Mouse (Mus musculus) neural tube, embryonic 11.5 days (tissue): Measurements from ENCODE around the gene Baz1b. TPM values are rescaled to one million over a fixed set of nuclear protein-coding genes. Genes with fewer than 3 reads are reported as not detected.

Experiments
- ATAC-seq: fragments of 200-750 bp; cut with Nextera tagmentation; 2 replicates; pipeline ENCODE4 v1.8.0; 2017; ENCODE audit warnings: moderate number of reproducible peaks, mild to moderate bottlenecking, moderate TSS enrichment, moderate library complexity; ENCODE audit not compliant: insufficient read depth, low FRiP score, low TSS enrichment
- DNase-seq: peaks from one replicate; pipeline ENCODE4 v3.0.0-alpha.2; 2015; ENCODE audit warnings: low spot score
- H3K27ac ChIP-seq: fragments of 300-500 bp; sonication (generic); 2 replicates; pipeline ENCODE4 v1.5.1; 2014; ENCODE audit warnings: low read depth, mild to moderate bottlenecking, low read length
- H3K27me3 ChIP-seq: fragments of 300-500 bp; sonication (generic); 2 replicates; pipeline ENCODE4 v1.6.1; 2014; ENCODE audit warnings: mild to moderate bottlenecking, low read length, mixed read lengths; ENCODE audit not compliant: control insufficient read depth, insufficient read depth
- H3K36me3 ChIP-seq: fragments of 300-500 bp; sonication (generic); 2 replicates; pipeline ENCODE4 v1.6.1; 2014; ENCODE audit warnings: mild to moderate bottlenecking, low read length, moderate library complexity, mixed read lengths; ENCODE audit not compliant: control insufficient read depth, insufficient read depth
- H3K4me1 ChIP-seq: fragments of 300-500 bp; sonication (generic); 2 replicates; pipeline ENCODE4 v1.6.1; 2014; ENCODE audit warnings: low read length, mixed read lengths; ENCODE audit not compliant: control insufficient read depth, insufficient read depth
- H3K4me2 ChIP-seq: fragments of 300-500 bp; sonication (generic); 2 replicates; pipeline ENCODE4 v1.6.1; 2014; ENCODE audit warnings: low read depth, mild to moderate bottlenecking, moderate library complexity
- H3K4me3 ChIP-seq: fragments of 300-500 bp; sonication (generic); 2 replicates; pipeline ENCODE4 v1.5.1; 2014; ENCODE audit warnings: low read depth, low read length
- H3K9ac ChIP-seq: fragments of 300-500 bp; sonication (generic); 2 replicates; pipeline ENCODE4 v1.6.1; 2014; ENCODE audit warnings: mild to moderate bottlenecking, low read length
- H3K9me3 ChIP-seq: fragments of 300-500 bp; sonication (generic); 2 replicates; pipeline ENCODE4 v1.6.1; 2016; ENCODE audit warnings: low read length; ENCODE audit not compliant: control insufficient read depth
- WGBS: fragments of 180-500 bp; shearing (Covaris S2); extraction: QIAGEN DNeasy Blood & Tissue Kit; methylation state at CpG from one replicate; pipeline ENCODE4 v1.1.7; 2014; 5-methylcytosine and 5-hydroxymethylcytosine counted together
- polyA plus RNA-seq: library from polyadenylated mRNA; unstranded; fragments of >200 nt; fragmentation: Nextera tagmentation; extraction: Ambion mirVana; gene quantifications from 2 replicates; pipeline ENCODE4 v1.2.1, GENCODE M21; 2014

Gene Baz1b
- polyA plus RNA-seq, 1 experiment from 2014 or later, result 60.3 TPM

GRCm38 (mm10) chr5:135156496-135156895 is 30.6 kb upstream of the Baz1b start:
- 98% methylated on average over 4 of the region's 4 CpGs for WGBS
- Histone ChIP-seq H3K4me1 (no peaks in the 10 kb centered on the region), H3K9me3 (no peaks in the 10 kb centered on the region), H3K9ac (no peak overlapping the region), H3K36me3 (peaks cover 32% of the 10 kb centered on the region), H3K4me2 (no peak overlapping the region), H3K27me3 (no peaks in the 10 kb centered on the region), H3K27ac (no peak overlapping the region), H3K4me3 (no peak overlapping the region)
- ATAC-seq, result no peak
- DNase-seq, result no peak

- Histone ChIP-seq H3K27me3 (no peaks in the 10 kb centered on the region), H3K4me1 (no peaks in the 10 kb centered on the region), H3K9ac (no peak overlapping the region), H3K9me3 (no peaks in the 10 kb centered on the region), H3K36me3 (peaks cover 21% of the 10 kb centered on the region), H3K4me3 (no peak overlapping the region), H3K27ac (no peak overlapping the region), H3K4me2 (no peak overlapping the region)
- DNase-seq (no peak), ATAC-seq (no peak)
- 93% methylated on average over 4 of the region's 4 CpGs for WGBS
These were observed 25.8 kb upstream of the Baz1b start for GRCm38 (mm10) chr5:135161221-135161620.

GRCm38 (mm10) chr5:135161650-135162049 is 25.4 kb upstream of the Baz1b start:
- no peak overlapping the region for H3K9ac ChIP-seq
- peaks cover 17% of the 10 kb centered on the region for H3K36me3 ChIP-seq

GRCm38 (mm10) chr5:135162361-135162760 is 24.7 kb upstream of the Baz1b start:
- Histone ChIP-seq H3K9ac (no peak overlapping the region), H3K4me1 (no peaks in the 10 kb centered on the region), H3K4me3 (no peak overlapping the region), H3K36me3 (peaks cover 16% of the 10 kb centered on the region), H3K27ac (no peak overlapping the region), H3K4me2 (no peak overlapping the region), H3K9me3 (no peaks in the 10 kb centered on the region), H3K27me3 (no peaks in the 10 kb centered on the region)
- ATAC-seq (no peak), DNase-seq (no peak)
- 91% methylated on average over 8 of the region's 8 CpGs for WGBS

More at GRCm38 (mm10) chr5:135161650-135162049, 25.4 kb upstream of the Baz1b start:
- H3K4me2 ChIP-seq, result no peak overlapping the region
- 94% methylated on average over 7 of the region's 7 CpGs for WGBS
- H3K4me3 ChIP-seq, result no peak overlapping the region
- no peak for ATAC-seq
- H3K9me3 ChIP-seq, result no peaks in the 10 kb centered on the region
- no peak overlapping the region for H3K27ac ChIP-seq
- DNase-seq, result no peak
- no peaks in the 10 kb centered on the region for H3K4me1 ChIP-seq
- H3K27me3 ChIP-seq, result no peaks in the 10 kb centered on the region

- ATAC-seq, result no peak
- H3K36me3 ChIP-seq, result peaks cover 16% of the 10 kb centered on the region
- no peak overlapping the region for H3K27ac ChIP-seq
- H3K9me3 ChIP-seq, result no peaks in the 10 kb centered on the region
- H3K4me3 ChIP-seq, result no peak overlapping the region
- H3K9ac ChIP-seq, result no peak overlapping the region
- no peak overlapping the region for H3K4me2 ChIP-seq
- no peaks in the 10 kb centered on the region for H3K27me3 ChIP-seq
- no peak for DNase-seq
- no peaks in the 10 kb centered on the region; the same call in 1 of the 2 replicates for H3K4me1 ChIP-seq
- WGBS, result 84% methylated on average over 6 of the region's 6 CpGs
These were observed 24.2 kb upstream of the Baz1b start for GRCm38 (mm10) chr5:135162821-135163220.

GRCm38 (mm10) chr5:135166909-135167308 is 20.2 kb upstream of the Baz1b start:
- DNase-seq (no peak), ATAC-seq (no peak)
- no peak overlapping the region for H3K4me3 ChIP-seq
- 88% methylated on average over 4 of the region's 4 CpGs for WGBS
- H3K4me2 ChIP-seq, result no peak overlapping the region
- no peaks in the 10 kb centered on the region for H3K9me3 ChIP-seq
- peaks cover under 1% of the 10 kb centered on the region; the same call in 1 of the 2 replicates for H3K36me3 ChIP-seq
- H3K4me1 ChIP-seq, result no peaks in the 10 kb centered on the region; the same call in 1 of the 2 replicates
- H3K9ac ChIP-seq, result no peak overlapping the region
- no peak overlapping the region for H3K27ac ChIP-seq
- no peaks in the 10 kb centered on the region for H3K27me3 ChIP-seq

- ATAC-seq, result no peak
- WGBS, result 91% methylated on average over 4 of the region's 4 CpGs
- H3K9me3 ChIP-seq, result no peaks in the 10 kb centered on the region
- H3K27ac ChIP-seq, result no peak overlapping the region
- no peak overlapping the region for H3K9ac ChIP-seq
- no peaks in the 10 kb centered on the region; the same call in 1 of the 2 replicates for H3K4me1 ChIP-seq
- peaks cover 2% of the 10 kb centered on the region; the same call in 1 of the 2 replicates for H3K36me3 ChIP-seq
- H3K27me3 ChIP-seq, result no peaks in the 10 kb centered on the region
- DNase-seq, result no peak
- no peak overlapping the region for H3K4me2 ChIP-seq
- H3K4me3 ChIP-seq, result no peak overlapping the region
These were observed 19.6 kb upstream of the Baz1b start for GRCm38 (mm10) chr5:135167469-135167868.

- H3K27me3 ChIP-seq, result no peaks in the 10 kb centered on the region
- H3K4me3 ChIP-seq, result peak within 1 kb of the TSS; percentile 76
- peak within 1 kb of the TSS; percentile 84 for H3K9ac ChIP-seq
- no peaks in the 10 kb centered on the region; the same call in 1 of the 2 replicates for H3K4me1 ChIP-seq
- H3K36me3 ChIP-seq, result peaks cover 2% of the 10 kb centered on the region; the same call in 1 of the 2 replicates
- peak within 1 kb of the TSS; percentile 98 for H3K27ac ChIP-seq
- H3K9me3 ChIP-seq, result no peaks in the 10 kb centered on the region
- peak within 1 kb of the TSS; percentile 71 for H3K4me2 ChIP-seq
- WGBS, result 2% methylated on average over 93 of the region's 95 CpGs
- DNase-seq (peak; percentile 97), ATAC-seq (peak; percentile 97)
These were observed 18.7 kb upstream of the Baz1b start, which contains the start of gene Bcl7b for GRCm38 (mm10) chr5:135168063-135169062. TSS of gene Bcl7b (plus strand) at chr5:135168283.
